12 mouse cellular contexts compared by ENCODE assay signal in genomic region chr3:147169215-147169614, GRCm38 (mm10).
"Had no signal": no experiment of that assay in that cellular context is flagged by ENCODE, and none has a peak within 500 bp of the region (broad histone marks: within the 10 kb centered on the region; RNA-seq: fewer than 3 reads in every experiment).

No protein-coding gene starts in this region.

- ATAC-seq: midbrain, embryonic 13.5 days; midbrain, embryonic 15.5 days had no signal

- DNase-seq: lung, adult 18-20 months; lung, embryonic 14.5 days; lung, postnatal 10 days; lung, postnatal 4 days; right cerebral cortex, postnatal 14 days; right cerebral cortex, postnatal 4 days; spleen, adult 18-20 months; thymus, adult 18-20 months; thymus, postnatal 14 days; thymus, postnatal 36 days had no signal
